Mouse (Mus musculus) CH12.LX (cell line): ENCODE measurements around the gene Zbtb37.

Experiments used
- CHD2 ChIP-seq: IDR thresholded peaks from 2 replicates; pipeline ENCODE4 v1.6.1; 2011; ENCODE audit warnings: low read length, improper control_type of control experiment
- CTCF ChIP-seq, 2 experiments: IDR thresholded peaks in 1 of 2; conservative IDR thresholded peaks in 1 of 2; 2 replicates each; pipeline ENCODE4 v1.5.1; 2011 to 2012; ENCODE audit warnings: low read depth in 2 of 2, low read length in 2 of 2, improper control_type of control experiment in 1 of 2, inconsistent platforms in 1 of 2, mild to moderate bottlenecking in 1 of 2, moderate library complexity in 1 of 2
- EP300 ChIP-seq: IDR thresholded peaks from 2 replicates; pipeline ENCODE4 v1.6.1; 2011; ENCODE audit warnings: low read length, improper control_type of control experiment
- ETS1 ChIP-seq: conservative IDR thresholded peaks from 2 replicates; pipeline ENCODE4 v1.6.1; 2012; ENCODE audit warnings: low read depth, mild to moderate bottlenecking, inconsistent platforms, low read length, improper control_type of control experiment, moderate library complexity
- MAX ChIP-seq: IDR thresholded peaks from 2 replicates; pipeline ENCODE4 v1.6.1; 2011; ENCODE audit warnings: low read length, improper control_type of control experiment
- POLR2A ChIP-seq: IDR thresholded peaks from 2 replicates; pipeline ENCODE4 v1.6.1; 2011; ENCODE audit warnings: low read depth, mild to moderate bottlenecking, improper control_type of control experiment, low read length
- USF1 ChIP-seq: IDR thresholded peaks from 2 replicates; pipeline ENCODE4 v1.6.1; 2014; ENCODE audit warnings: low read depth, mild to moderate bottlenecking, inconsistent platforms, low read length, improper control_type of control experiment

- TF ChIP-seq ETS1 (no peak), CTCF (conservative IDR thresholded peaks at IDR 0.05 in 1 of 2, IDR thresholded peaks at IDR 0.05 in 1 of 2; ENCODE audit: low read depth in 2 of 2, low read length in 2 of 2) (no peak), POLR2A (no peak), CHD2 (no peak), MAX (no peak), USF1 (no peak), EP300 (no peak)
These were observed 36.6 kb upstream of the Zbtb37 start for GRCm38 (mm10) chr1:161071272-161071620.
